Mouse (Mus musculus): ENCODE data around the gene Mdn1.

DNA sequence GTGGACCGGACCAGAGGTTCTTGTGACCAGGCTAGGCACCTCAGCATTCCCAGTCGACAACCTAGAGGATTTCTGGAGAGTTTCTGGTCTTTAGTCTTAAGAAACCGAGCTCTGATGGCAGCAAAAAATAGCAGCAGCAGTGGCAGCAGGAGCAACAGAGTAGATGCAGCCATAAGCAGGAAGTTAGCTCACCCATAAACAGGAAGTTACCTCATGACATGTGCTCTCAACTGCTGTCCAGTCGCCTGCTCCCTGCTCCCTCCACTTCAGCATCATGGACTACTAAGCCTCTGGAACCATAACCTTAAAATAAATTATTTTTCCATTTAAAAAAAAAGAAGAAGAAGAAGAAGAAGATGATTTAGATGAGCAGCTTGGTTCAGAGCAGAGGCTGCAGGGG lies 132.1 kb downstream of the Mdn1 start:
- TF ChIP-seq CTCF (IDR thresholded peaks at IDR 0.05; ENCODE audit: borderline replicate concordance, insufficient read depth, low read length) (no peak), POLR2A (IDR thresholded peaks at IDR 0.05; ENCODE audit: low read depth, low read length) (no peak)

All from embryonic fibroblast, embryonic 13.5 days (primary cell).